Mouse (Mus musculus): ENCODE measurements around the gene Ampd3.

Gene Ampd3

GRCm38 (mm10) chr7:110834522-110834921, 66.5 kb downstream of the Ampd3 start:
- DNase-seq (ENCODE audit: low spot score in 2 of 2), result no peak

- DNase-seq (ENCODE audit: low spot score in 2 of 2), result no peak
Measured at GRCm38 (mm10) chr7:110840332-110840731, 72.3 kb downstream of the Ampd3 start.

DNA sequence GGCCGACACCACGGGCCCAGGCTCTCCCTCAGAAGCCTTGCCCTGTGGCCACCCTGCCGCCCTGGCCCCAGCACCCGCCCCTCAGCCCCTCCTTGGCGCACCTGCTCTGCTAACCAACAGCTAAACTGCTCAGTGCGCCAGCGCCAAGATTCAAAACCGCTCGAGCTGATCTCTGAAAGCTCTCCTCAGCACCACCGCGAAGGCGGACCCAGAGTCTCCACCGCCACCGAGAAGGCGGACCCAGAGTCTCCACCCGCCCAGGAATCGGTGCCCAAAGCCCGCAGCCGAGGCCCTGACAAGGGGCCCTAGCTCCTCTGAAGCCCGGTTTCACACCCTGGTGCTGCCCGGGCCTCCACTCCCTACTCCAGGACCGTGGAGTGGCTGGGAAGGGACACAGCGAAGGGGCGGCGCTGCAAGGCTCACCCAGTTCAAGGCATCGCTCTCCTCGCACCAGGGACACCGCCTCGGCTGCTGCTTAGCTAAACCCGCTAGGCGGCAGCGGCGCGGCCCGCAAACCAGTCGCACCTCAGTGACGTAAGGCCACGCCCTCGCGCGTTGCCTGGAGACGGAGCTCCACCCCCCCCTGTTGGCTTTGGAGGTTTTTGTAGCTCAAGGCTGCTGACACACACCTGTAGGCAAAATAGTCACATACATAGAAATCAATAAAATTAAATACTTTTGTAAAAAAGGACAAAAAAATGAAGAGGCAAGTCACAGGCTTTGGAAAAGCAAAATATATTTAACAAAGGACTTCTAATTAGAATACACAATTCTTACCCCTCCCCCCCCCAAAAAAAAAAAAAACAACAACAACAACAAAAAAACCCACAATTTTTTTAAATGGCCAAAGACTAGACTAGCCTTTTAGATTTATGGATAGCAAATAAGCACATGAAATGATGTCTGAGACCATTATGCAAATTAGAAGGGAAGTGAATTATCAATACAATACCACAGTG, 76.2 kb downstream of the Ampd3 start, which contains the start of gene Rnf141:
Rnf141 (minus strand) TSS at position 542 of the 959 bp plus-strand sequence.
- peak; percentile 83 to 88 for DNase-seq (ENCODE audit: low spot score in 2 of 2)

GRCm38 (mm10) chr7:110847321-110847720, 79.3 kb downstream of the Ampd3 start:
- DNase-seq (ENCODE audit: low spot score in 2 of 2), result no peak

GRCm38 (mm10) chr7:110848371-110848770, 80.4 kb downstream of the Ampd3 start:
- DNase-seq (ENCODE audit: low spot score in 2 of 2), result no peak

DNA sequence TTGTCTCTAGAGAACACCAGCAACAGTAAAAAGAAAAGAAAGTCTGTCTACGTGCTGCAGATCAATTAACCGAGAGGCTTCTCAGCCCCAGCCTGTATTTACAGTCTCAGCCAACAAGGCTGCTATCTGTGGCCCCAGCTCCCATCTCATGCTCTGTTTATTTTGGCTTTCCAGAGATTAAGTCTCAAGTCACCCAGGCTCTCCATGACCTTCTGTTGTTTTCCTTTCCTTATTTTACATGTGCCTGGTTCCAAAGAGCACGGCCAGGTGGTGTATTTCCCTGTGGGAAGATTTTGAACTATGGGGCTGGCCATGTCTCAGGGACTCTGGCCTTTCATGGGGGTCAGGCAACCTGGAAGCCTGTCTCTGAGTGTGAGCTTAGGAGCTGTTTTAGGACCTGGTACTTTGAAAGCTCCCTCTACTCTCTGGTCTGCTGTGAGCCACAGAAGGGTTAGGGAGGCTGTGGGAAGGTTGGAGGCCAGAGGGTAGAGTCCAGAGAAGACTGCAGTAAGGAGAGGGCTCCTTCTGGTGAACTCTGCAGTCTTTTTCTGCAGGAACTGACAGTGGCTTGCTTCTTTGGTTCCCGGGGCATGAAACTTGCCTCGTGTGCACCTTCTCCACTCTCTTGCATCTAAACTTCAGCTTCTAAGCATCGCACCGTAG, 83.7 kb downstream of the Ampd3 start:
- no peak for DNase-seq (ENCODE audit: low spot score in 2 of 2)

DNA sequence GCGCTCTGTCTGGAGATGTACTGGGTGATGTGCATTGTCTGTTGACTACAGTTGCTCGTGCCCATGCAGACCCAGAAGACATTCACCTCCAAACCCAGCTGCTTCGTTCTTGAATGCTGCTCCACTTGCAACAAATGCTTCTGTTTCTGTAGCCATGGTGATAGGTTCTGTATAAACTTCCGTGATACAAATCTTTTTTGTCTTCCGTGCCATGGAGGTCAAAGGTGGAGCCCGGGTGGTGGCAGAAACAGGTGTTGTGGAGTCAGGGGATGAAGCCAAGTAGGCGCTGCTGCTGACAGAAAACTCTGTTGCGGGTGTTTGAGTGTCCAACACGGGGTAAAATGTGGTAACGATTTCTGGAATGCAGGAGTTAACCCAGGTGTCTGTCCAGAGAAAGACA, 85.6 kb downstream of the Ampd3 start:
- no peak for DNase-seq (ENCODE audit: low spot score in 2 of 2)

GRCm38 (mm10) chr7:110854519-110854918, 86.5 kb downstream of the Ampd3 start:
- DNase-seq (ENCODE audit: low spot score in 2 of 2), result no peak

DNA sequence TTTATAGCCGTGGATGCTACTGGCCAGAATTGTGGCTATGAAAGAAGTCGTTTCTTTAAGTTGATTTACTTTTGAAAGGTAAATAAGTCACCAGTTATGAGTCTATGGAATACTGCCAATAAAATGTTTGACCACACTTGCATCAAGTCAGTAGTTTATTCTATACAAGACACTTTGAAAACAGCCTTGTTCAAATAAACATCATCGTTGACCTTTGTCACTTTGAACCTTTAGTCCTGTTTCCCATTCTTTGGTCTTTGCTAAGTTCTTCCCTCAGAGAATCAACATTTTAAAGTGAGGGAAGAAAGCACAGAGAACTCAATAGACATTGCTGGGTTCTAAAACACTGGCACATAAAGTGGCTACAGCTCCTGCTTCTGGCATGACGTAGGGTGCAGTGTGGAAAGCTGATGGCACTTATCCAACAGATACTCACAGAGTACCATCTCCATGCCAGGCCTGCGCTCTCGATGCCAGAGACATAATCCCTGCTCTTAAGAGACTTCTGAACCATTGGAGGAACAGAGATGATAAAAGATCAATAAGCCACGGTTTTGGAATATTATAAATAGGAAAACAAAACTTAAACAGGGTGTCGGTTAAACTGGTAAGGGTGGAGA, 87.0 kb downstream of the Ampd3 start:
- DNase-seq (ENCODE audit: low spot score in 2 of 2), result no peak

- DNase-seq (ENCODE audit: low spot score in 2 of 2), result no peak
Measured at GRCm38 (mm10) chr7:110855604-110856003, 87.6 kb downstream of the Ampd3 start.

DNA sequence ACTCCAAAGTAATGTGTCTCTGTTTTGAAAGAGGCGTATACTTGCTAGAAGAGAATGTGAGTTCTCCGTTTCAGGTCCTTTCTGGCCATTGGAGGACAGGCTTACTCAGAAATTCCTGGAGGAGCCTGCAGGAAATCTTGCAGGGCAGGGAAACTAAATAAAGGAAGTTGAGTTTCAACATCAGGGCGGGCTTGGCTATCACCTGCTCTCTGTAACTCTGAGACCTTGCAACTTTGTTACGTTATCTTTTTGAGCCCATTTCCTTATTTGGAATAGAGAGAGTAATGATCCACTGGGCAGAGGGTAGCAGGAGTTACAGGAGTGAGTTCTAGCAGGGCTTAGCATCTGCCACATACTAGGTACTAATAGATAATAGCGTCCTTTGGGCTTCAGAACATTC, 92.1 kb downstream of the Ampd3 start:
- DNase-seq (ENCODE audit: low spot score in 2 of 2), result no peak

All from frontal cortex, postnatal 25 days (tissue).